Mouse (Mus musculus) left cerebral cortex, adult 8-10 months (tissue): ENCODE results near the gene Ccr3. TPM values are rescaled to one million over a fixed set of nuclear protein-coding genes. Genes with fewer than 3 reads are reported as not detected.
"Not testable (repeated sequence)": the region's sequence is repeated elsewhere in the genome, so short reads cannot be mapped to it uniquely, and the experiment has no call there.

Source experiments
- DNase-seq, 2 experiments: peaks; one replicate each; pipeline ENCODE4 v3.0.0; 2022; ENCODE audit warnings: low spot score in 2 of 2
- total RNA-seq, 4 experiments: library from RNA; stranded (reverse); gene quantifications; 2 replicates each; pipeline ENCODE4 v1.2.4; 2022

The Ccr3 gene
- not detected for total RNA-seq

- no peak for DNase-seq
Observed at GRCm38 (mm10) chr9:124021672-124022071, at the start of gene Ccr3. Gene Ccr3, plus strand, starts transcription at chr9:124021972.

GRCm38 (mm10) chr9:123975630-123976029 lies 46.1 kb upstream of the Ccr3 start:
- DNase-seq, result no peak

- no peak for DNase-seq
Observed at GRCm38 (mm10) chr9:123976876-123977663, 44.7 kb upstream of the Ccr3 start.

- DNase-seq, result no peak
Observed at GRCm38 (mm10) chr9:123978308-123978707, 43.5 kb upstream of the Ccr3 start, which contains the start of gene Ccr1l1. Gene Ccr1l1, minus strand, starts transcription at chr9:123978408.

GRCm38 (mm10) chr9:123980858-123981475 lies 40.8 kb upstream of the Ccr3 start:
- not testable (repeated sequence) for DNase-seq

- DNase-seq, result no peak
Observed at GRCm38 (mm10) chr9:123981909-123982308, 39.9 kb upstream of the Ccr3 start.

GRCm38 (mm10) chr9:123982720-123983119 lies 39.1 kb upstream of the Ccr3 start:
- DNase-seq, result no peak

- no peak for DNase-seq
Observed at GRCm38 (mm10) chr9:123984943-123985342, 36.8 kb upstream of the Ccr3 start.

GRCm38 (mm10) chr9:123986217-123986616 lies 35.6 kb upstream of the Ccr3 start:
- DNase-seq, result no peak

GRCm38 (mm10) chr9:123989671-123990070 lies 32.1 kb upstream of the Ccr3 start:
- no peak for DNase-seq

GRCm38 (mm10) chr9:123991312-123991906 lies 30.4 kb upstream of the Ccr3 start:
- peak in 1 of 2 experiments; percentile 39 for DNase-seq

- no peak for DNase-seq
Observed at GRCm38 (mm10) chr9:123997719-123998118, 24.1 kb upstream of the Ccr3 start.

GRCm38 (mm10) chr9:123999784-124000183 lies 22.0 kb upstream of the Ccr3 start:
- no peak for DNase-seq

- DNase-seq, result no peak
Observed at GRCm38 (mm10) chr9:124012691-124013090, 9.1 kb upstream of the Ccr3 start.

- no peak for DNase-seq
Observed at GRCm38 (mm10) chr9:124013270-124013669, 8.5 kb upstream of the Ccr3 start.

- no peak for DNase-seq
Observed at GRCm38 (mm10) chr9:124014985-124015652, 6.7 kb upstream of the Ccr3 start.

- DNase-seq, result no peak
Observed at GRCm38 (mm10) chr9:124016048-124016447, 5.7 kb upstream of the Ccr3 start.

GRCm38 (mm10) chr9:124019887-124020286 lies 1.9 kb upstream of the Ccr3 start:
- DNase-seq, result no peak

GRCm38 (mm10) chr9:124033345-124033744 lies 11.6 kb downstream of the Ccr3 start:
- no peak for DNase-seq

GRCm38 (mm10) chr9:124037707-124038106 lies 15.9 kb downstream of the Ccr3 start:
- DNase-seq, result peak in 1 of 2 experiments; percentile 33

- DNase-seq, result no peak
Observed at GRCm38 (mm10) chr9:124038158-124038582, 16.4 kb downstream of the Ccr3 start.

- no peak for DNase-seq
Observed at GRCm38 (mm10) chr9:124038949-124039348, 17.2 kb downstream of the Ccr3 start.
